Mouse (Mus musculus) right cerebral cortex, postnatal 14 days (tissue): ENCODE results near the gene 3110082I17Rik.
"Not testable (repeated sequence)": the region's sequence is repeated elsewhere in the genome, so short reads cannot be mapped to it uniquely, and the experiment has no call there.

Experiments used
- DNase-seq: peaks from one replicate; pipeline ENCODE4 v3.0.0; 2022

3110082I17Rik gene

GRCm38 (mm10) chr5:139347225-139347624, 113.1 kb downstream of the 3110082I17Rik start:
- DNase-seq = no peak

- no peak for DNase-seq
These were observed 115.0 kb downstream of the 3110082I17Rik start for GRCm38 (mm10) chr5:139345364-139345714.

- peak; percentile 92 for DNase-seq
These were observed 115.5 kb downstream of the 3110082I17Rik start for GRCm38 (mm10) chr5:139344687-139345363.

- peak; percentile 83 for DNase-seq
These were observed 116.2 kb downstream of the 3110082I17Rik start for GRCm38 (mm10) chr5:139344021-139344686.

- DNase-seq = no peak
These were observed 121.4 kb downstream of the 3110082I17Rik start for GRCm38 (mm10) chr5:139338891-139339290.

- DNase-seq = no peak
These were observed 121.9 kb downstream of the 3110082I17Rik start for GRCm38 (mm10) chr5:139338403-139338802.

GRCm38 (mm10) chr5:139337826-139338370, 122.4 kb downstream of the 3110082I17Rik start:
- DNase-seq = no peak

- no peak for DNase-seq
These were observed 124.7 kb downstream of the 3110082I17Rik start for GRCm38 (mm10) chr5:139335634-139336033.

- DNase-seq = not testable (repeated sequence)
These were observed 125.9 kb downstream of the 3110082I17Rik start for GRCm38 (mm10) chr5:139334394-139334793.

GRCm38 (mm10) chr5:139333301-139334013, 126.9 kb downstream of the 3110082I17Rik start:
- no peak for DNase-seq

- no peak for DNase-seq
These were observed 127.6 kb downstream of the 3110082I17Rik start for GRCm38 (mm10) chr5:139332590-139333272.

GRCm38 (mm10) chr5:139331742-139332141, 128.6 kb downstream of the 3110082I17Rik start:
- peak; percentile 78 for DNase-seq

- no peak for DNase-seq
These were observed 129.6 kb downstream of the 3110082I17Rik start for GRCm38 (mm10) chr5:139330766-139331165.

- no peak for DNase-seq
These were observed 132.7 kb downstream of the 3110082I17Rik start for GRCm38 (mm10) chr5:139327634-139328020.

GRCm38 (mm10) chr5:139326986-139327633, 133.2 kb downstream of the 3110082I17Rik start:
- DNase-seq = no peak

GRCm38 (mm10) chr5:139326111-139326696, 134.1 kb downstream of the 3110082I17Rik start:
- no peak for DNase-seq

- DNase-seq = peak; percentile 68
These were observed 134.8 kb downstream of the 3110082I17Rik start, which contains the start of gene Adap1 for GRCm38 (mm10) chr5:139325395-139325966. Gene Adap1 (minus strand): TSS chr5:139325622.

GRCm38 (mm10) chr5:139324691-139325394, 135.5 kb downstream of the 3110082I17Rik start:
- peak; percentile 58 for DNase-seq

GRCm38 (mm10) chr5:139324045-139324491, 136.3 kb downstream of the 3110082I17Rik start:
- peak; percentile 47 for DNase-seq

GRCm38 (mm10) chr5:139323260-139323924, 136.9 kb downstream of the 3110082I17Rik start:
- no peak for DNase-seq
